ENCODE assay signal across 28 mouse cellular contexts in genomic region chr11:31530851-31531250, GRCm38 (mm10).
DNase-seq lines count a peak whose midpoint lies in the region; ATAC-seq lines count a peak whose summit lies in the region.
"Had no signal": no experiment of that assay in that cellular context is flagged by ENCODE, and none has a peak within 500 bp of the region (broad histone marks: within the 10 kb centered on the region; RNA-seq: fewer than 3 reads in every experiment).

No protein-coding gene starts in this region.

- H3K4me3 ChIP-seq in kidney, embryonic 14.5 days (ENCODE audit: low read length): no peak overlapping the region
- no peak overlapping the region for H3K4me3 ChIP-seq in midbrain, embryonic 16.5 days (ENCODE audit: low read depth, low read length)
- H3K4me3 ChIP-seq: embryonic facial prominence, embryonic 13.5 days; embryonic facial prominence, embryonic 15.5 days; erythroblast, embryonic 14.5 days; forebrain, embryonic 10.5 days; forebrain, embryonic 12.5 days had no signal

- no peaks in the 10 kb centered on the region for H3K27me3 ChIP-seq in kidney, embryonic 14.5 days (ENCODE audit: control insufficient read depth, insufficient read depth, low read length)
- H3K27me3 ChIP-seq in midbrain, embryonic 16.5 days (ENCODE audit: control insufficient read depth, insufficient read depth, low read depth, low read length): no peaks in the 10 kb centered on the region
- H3K27me3 ChIP-seq: CH12.LX; embryonic facial prominence, embryonic 13.5 days; embryonic facial prominence, embryonic 15.5 days; forebrain, embryonic 12.5 days had no signal

- no peak overlapping the region for H3K9ac ChIP-seq in kidney, embryonic 14.5 days (ENCODE audit: low read depth, low read length)
- no peak overlapping the region for H3K9ac ChIP-seq in midbrain, embryonic 16.5 days (ENCODE audit: low read depth, low read length)
- H3K9ac ChIP-seq: embryonic facial prominence, embryonic 13.5 days; embryonic facial prominence, embryonic 15.5 days; forebrain, embryonic 12.5 days had no signal

- no peaks in the 10 kb centered on the region for H3K4me1 ChIP-seq in kidney, embryonic 14.5 days (ENCODE audit: control insufficient read depth, insufficient read depth, low read length)
- no peaks in the 10 kb centered on the region for H3K4me1 ChIP-seq in midbrain, embryonic 16.5 days (ENCODE audit: control insufficient read depth, insufficient read depth, low read length)
- H3K4me1 ChIP-seq: embryonic facial prominence, embryonic 13.5 days; embryonic facial prominence, embryonic 15.5 days; forebrain, embryonic 10.5 days; forebrain, embryonic 12.5 days had no signal

- H3K27ac ChIP-seq in kidney, embryonic 14.5 days (ENCODE audit: low read depth, low read length): no peak overlapping the region
- no peak overlapping the region for H3K27ac ChIP-seq in midbrain, embryonic 16.5 days (ENCODE audit: low read length)
- H3K27ac ChIP-seq: embryonic facial prominence, embryonic 13.5 days; embryonic facial prominence, embryonic 15.5 days; forebrain, embryonic 10.5 days; forebrain, embryonic 12.5 days had no signal

- H3K9me3 ChIP-seq in kidney, embryonic 14.5 days (ENCODE audit: control insufficient read depth, low read length): no peaks in the 10 kb centered on the region
- no peaks in the 10 kb centered on the region for H3K9me3 ChIP-seq in midbrain, embryonic 16.5 days (replicated peaks; ENCODE audit: control insufficient read depth, low read length, poor library complexity, severe bottlenecking)
- H3K9me3 ChIP-seq: embryonic facial prominence, embryonic 13.5 days; embryonic facial prominence, embryonic 15.5 days; forebrain, embryonic 10.5 days; forebrain, embryonic 12.5 days; G1E had no signal

- H3K4me2 ChIP-seq in kidney, embryonic 14.5 days (replicated peaks; ENCODE audit: low read depth, low read length): no peak overlapping the region
- no peak overlapping the region for H3K4me2 ChIP-seq in midbrain, embryonic 16.5 days (ENCODE audit: low read length)
- H3K4me2 ChIP-seq: embryonic facial prominence, embryonic 13.5 days; embryonic facial prominence, embryonic 15.5 days; forebrain, embryonic 12.5 days had no signal

- DNase-seq in kidney, adult 11 months: peak; percentile 40
- peak; percentile 34 to 55 for DNase-seq in kidney, adult 8-10 months
- DNase-seq in kidney, postnatal 14 days: no peak
- DNase-seq in kidney, postnatal 36 days: peak; percentile 16 to 56
- no peak for DNase-seq in kidney, postnatal 4 days
- peak; percentile 0 for DNase-seq in MN1 (ENCODE audit: low spot score)
- DNase-seq: adrenal gland, adult 2 months; adrenal gland, postnatal 10 days; adrenal gland, postnatal 25 days; B cell, adult 2 months; cerebellum, adult 11 months; cerebellum, adult 18-20 months; cerebellum, adult 8-10 months; cerebellum, adult 9-11 months; cerebellum, postnatal 14 days; cerebellum, postnatal 36 days; embryo, embryonic 11 days had no signal

- 67% methylated on average over 3 of the region's 3 CpGs for WGBS in kidney, embryonic 14.5 days
- WGBS in midbrain, embryonic 16.5 days: 84% methylated on average over 3 of the region's 3 CpGs

- no peaks in the 10 kb centered on the region for H3K36me3 ChIP-seq in kidney, embryonic 14.5 days (ENCODE audit: control insufficient read depth, insufficient read depth, low read length)
- no peaks in the 10 kb centered on the region for H3K36me3 ChIP-seq in midbrain, embryonic 16.5 days (ENCODE audit: control insufficient read depth, insufficient read depth, low read length)
- H3K36me3 ChIP-seq: embryonic facial prominence, embryonic 13.5 days; embryonic facial prominence, embryonic 15.5 days; forebrain, embryonic 10.5 days; forebrain, embryonic 12.5 days; G1E had no signal

- no peak for ATAC-seq in kidney, embryonic 14.5 days (ENCODE audit: low FRiP score, low TSS enrichment)
- no peak for ATAC-seq in midbrain, embryonic 16.5 days
- ATAC-seq: CD4-positive, CD25-positive, alpha-beta regulatory T cell, adult 4 months; forebrain, embryonic 14.5 days had no signal

Comparison
In these comparisons a context has a peak if more than half of its experiments do, and no peak if none do; other contexts are left out.
1. DNase-seq: peak in kidney, adult 11 months (single experiment), kidney, adult 8-10 months (2 of 2), kidney, postnatal 36 days (2 of 2) and MN1 (single experiment); none in kidney, postnatal 14 days (single experiment) and kidney, postnatal 4 days (0 of 2).